Mouse (Mus musculus) heart, postnatal 0 days (tissue): Measurements from ENCODE around the gene Trmt13. TPM values are rescaled to one million over a fixed set of nuclear protein-coding genes. Genes with fewer than 3 reads are reported as not detected.
A peak's percentile ranks its signal among the peaks of the same experiment; 100 is the strongest.
"Not testable (repeated sequence)": the region's sequence is repeated elsewhere in the genome, so short reads cannot be mapped to it uniquely, and the experiment has no call there.

Experiments
- ATAC-seq: fragments of 200-750 bp; cut with Nextera tagmentation; 2 replicates; pipeline ENCODE4 v1.8.0; 2017; ENCODE audit warnings: low read depth, moderate number of reproducible peaks, moderate library complexity; ENCODE audit not compliant: insufficient read depth
- DNase-seq: peaks from one replicate; pipeline ENCODE4 v3.0.0-alpha.2; 2016; ENCODE audit warnings: low spot score
- H3K27ac ChIP-seq: fragments of 300-500 bp; sonication (generic); 2 replicates; pipeline ENCODE4 v1.5.1; 2014; ENCODE audit warnings: low read depth, mild to moderate bottlenecking
- H3K27me3 ChIP-seq: fragments of 300-500 bp; sonication (generic); 2 replicates; pipeline ENCODE4 v1.6.1; 2014; ENCODE audit warnings: low read length, mixed read lengths; ENCODE audit not compliant: control insufficient read depth, insufficient read depth
- H3K36me3 ChIP-seq: fragments of 300-500 bp; sonication (generic); replicated peaks from 2 replicates; pipeline ENCODE4 v1.6.1; 2014; ENCODE audit warnings: low read length, mixed read lengths; ENCODE audit not compliant: control insufficient read depth, insufficient read depth
- H3K4me1 ChIP-seq: fragments of 300-500 bp; sonication (generic); 2 replicates; pipeline ENCODE4 v1.6.1; 2014; ENCODE audit warnings: antibody characterized with exemption; ENCODE audit not compliant: control insufficient read depth, insufficient read depth
- H3K4me2 ChIP-seq: fragments of 300-500 bp; sonication (generic); 2 replicates; pipeline ENCODE4 v1.6.1; 2014; ENCODE audit warnings: low read depth, mild to moderate bottlenecking, low read length, moderate library complexity
- H3K4me3 ChIP-seq: fragments of 300-500 bp; sonication (generic); 2 replicates; pipeline ENCODE4 v1.5.1; 2014; ENCODE audit warnings: low read depth, low read length
- H3K9ac ChIP-seq: fragments of 300-500 bp; sonication (generic); replicated peaks from 2 replicates; pipeline ENCODE4 v1.6.1; 2014; ENCODE audit warnings: low read depth, low read length, mixed read lengths
- H3K9me3 ChIP-seq: fragments of 300-500 bp; sonication (generic); replicated peaks from 2 replicates; pipeline ENCODE4 v1.6.1; 2016; ENCODE audit warnings: low read length; ENCODE audit not compliant: control insufficient read depth
- CTCF ChIP-seq: IDR thresholded peaks from 2 replicates; pipeline ENCODE4 v1.5.1; 2016; ENCODE audit warnings: antibody characterized with exemption, control low read depth, low read depth
- EP300 ChIP-seq: IDR thresholded peaks from 2 replicates; pipeline ENCODE4 v1.6.1; 2016; ENCODE audit warnings: antibody characterized with exemption, low read depth
- WGBS: fragments of 180-500 bp; shearing (Covaris S2); extraction: QIAGEN DNeasy Blood & Tissue Kit; methylation state at CpG from one replicate; pipeline ENCODE4 v1.1.7; 2014; 5-methylcytosine and 5-hydroxymethylcytosine counted together
- polyA plus RNA-seq: library from polyadenylated mRNA; unstranded; fragments of >200 nt; fragmentation: Nextera tagmentation; extraction: Ambion mirVana; gene quantifications from 2 replicates; pipeline ENCODE4 v1.2.1, GENCODE M21; 2015
- total RNA-seq: library from RNA; depleted of rRNA; stranded (reverse); fragments of >200 nt; gene quantifications from 2 replicates; pipeline ENCODE4 v1.2.3, GENCODE M21; 2014; ENCODE audit warnings: low replicate concordance

Gene Trmt13
- total and polyA plus RNA-seq, 2 experiments from 2014 or later = 11.0 to 13.3 TPM

- no peak for TF ChIP-seq CTCF
- no peak for TF ChIP-seq EP300
Measured at GRCm38 (mm10) chr3:116658928-116659565, 44.7 kb upstream of the Trmt13 start.

GRCm38 (mm10) chr3:116656184-116656965, 42.0 kb upstream of the Trmt13 start:
- ATAC-seq = no peak

More at GRCm38 (mm10) chr3:116658928-116659565, 44.7 kb upstream of the Trmt13 start:
- Histone ChIP-seq H3K36me3 (no peaks in the 10 kb centered on the region), H3K4me2 (no peak overlapping the region), H3K27me3 (no peaks in the 10 kb centered on the region), H3K27ac (no peak overlapping the region), H3K4me3 (no peak overlapping the region), H3K9me3 (no peaks in the 10 kb centered on the region), H3K4me1 (peaks cover 36% of the 10 kb centered on the region), H3K9ac (no peak overlapping the region)
- 83% methylated on average over 15 of the region's 15 CpGs for WGBS
- ATAC-seq = no peak
- no peak for DNase-seq

GRCm38 (mm10) chr3:116654051-116654450, 39.7 kb upstream of the Trmt13 start:
- H3K27ac ChIP-seq, H3K9ac ChIP-seq, H3K4me3 ChIP-seq, H3K36me3 ChIP-seq, DNase-seq, H3K9me3 ChIP-seq, ATAC-seq, H3K27me3 ChIP-seq, H3K4me2 ChIP-seq: not testable (repeated sequence)
- peaks cover 29% of the 10 kb centered on the region; the same call in 1 of the 2 replicates for H3K4me1 ChIP-seq
- 95% methylated on average over 11 of the region's 11 CpGs for WGBS

More at GRCm38 (mm10) chr3:116656184-116656965, 42.0 kb upstream of the Trmt13 start:
- Histone ChIP-seq H3K9ac (no peak overlapping the region), H3K27ac (no peak overlapping the region), H3K4me3 (no peak overlapping the region), H3K4me2 (no peak overlapping the region), H3K9me3 (no peaks in the 10 kb centered on the region), H3K4me1 (peaks cover 41% of the 10 kb centered on the region), H3K27me3 (no peaks in the 10 kb centered on the region), H3K36me3 (no peaks in the 10 kb centered on the region)
- DNase-seq = no peak
- TF ChIP-seq EP300 (no peak), CTCF (no peak)
- 68% methylated on average over 7 of the region's 7 CpGs for WGBS

GRCm38 (mm10) chr3:116653278-116653945, 39.0 kb upstream of the Trmt13 start:
- TF ChIP-seq EP300 (no peak), CTCF (no peak)
- ATAC-seq (no peak), DNase-seq (no peak)
- Histone ChIP-seq H3K27me3 (no peaks in the 10 kb centered on the region), H3K9me3 (no peaks in the 10 kb centered on the region), H3K4me2 (no peak overlapping the region), H3K4me1 (peaks cover 25% of the 10 kb centered on the region; the same call in 1 of the 2 replicates), H3K4me3 (no peak overlapping the region), H3K27ac (no peak overlapping the region), H3K36me3 (peaks cover 7% of the 10 kb centered on the region), H3K9ac (no peak overlapping the region)
- WGBS = 34% methylated on average over 5 of the region's 5 CpGs

GRCm38 (mm10) chr3:116652033-116652446, 37.7 kb upstream of the Trmt13 start:
- peaks cover 15% of the 10 kb centered on the region for H3K36me3 ChIP-seq
- H3K9me3 ChIP-seq = no peaks in the 10 kb centered on the region
- no peak overlapping the region for H3K4me2 ChIP-seq
- no peak overlapping the region for H3K9ac ChIP-seq
- WGBS = 35% methylated on average over 3 of the region's 3 CpGs
- H3K4me3 ChIP-seq = no peak overlapping the region
- no peak for TF ChIP-seq EP300
- no peaks in the 10 kb centered on the region for H3K27me3 ChIP-seq
- DNase-seq (no peak), ATAC-seq (peak; percentile 47; the same call in 1 of the 2 replicates)
- peaks cover 19% of the 10 kb centered on the region; the same call in 1 of the 2 replicates for H3K4me1 ChIP-seq
- no peak overlapping the region for H3K27ac ChIP-seq
